8 mouse cellular contexts compared by ENCODE assay signal in genomic region chr19:4442408-4442807, GRCm38 (mm10). TPM values are rescaled to one million over a fixed set of nuclear protein-coding genes. Genes with fewer than 3 reads are reported as not detected.
DNase-seq lines count a peak whose midpoint lies in the region; ATAC-seq and TF ChIP-seq lines count a peak whose summit lies in the region.

No protein-coding gene starts in this region.

- 9% methylated on average over 3 of the region's 3 CpGs for WGBS in hindbrain, embryonic 10.5 days
- 11% methylated on average over 3 of the region's 3 CpGs for WGBS in hindbrain, embryonic 13.5 days
- WGBS in intestine, embryonic 16.5 days, result 10% methylated on average over 3 of the region's 3 CpGs
- 10% methylated on average over 3 of the region's 3 CpGs for WGBS in midbrain, postnatal 0 days

- 0 out of 2 replicates have a peak, but pooled peaks cover 3% of the 10 kb centered on the region for H3K9me3 ChIP-seq in hindbrain, embryonic 10.5 days
- no peaks in the 10 kb centered on the region for H3K9me3 ChIP-seq in hindbrain, embryonic 13.5 days
- H3K9me3 ChIP-seq in intestine, embryonic 16.5 days (ENCODE audit: control insufficient read depth, low read length), result no peaks in the 10 kb centered on the region
- H3K9me3 ChIP-seq in midbrain, postnatal 0 days (ENCODE audit: low read length), result no peaks in the 10 kb centered on the region

- no peak overlapping the region for H3K9ac ChIP-seq in hindbrain, embryonic 13.5 days
- no peak overlapping the region for H3K9ac ChIP-seq in intestine, embryonic 16.5 days (ENCODE audit: low read depth, low read length)
- H3K9ac ChIP-seq in midbrain, postnatal 0 days (replicated peaks; ENCODE audit: low read length, poor library complexity, severe bottlenecking), result no peak overlapping the region

- intact Hi-C loops in left cerebral cortex, postnatal 36 days (cut with DNase I), result loop anchor here (10.0 kb wide), 1 partner anchor 188 kb away; no protein-coding TSS in a partner anchor

- H3K27me3 ChIP-seq in hindbrain, embryonic 10.5 days (ENCODE audit: insufficient read depth, poor library complexity, severe bottlenecking), result peaks cover 32% of the 10 kb centered on the region
- peaks cover 35% of the 10 kb centered on the region for H3K27me3 ChIP-seq in hindbrain, embryonic 13.5 days
- H3K27me3 ChIP-seq in intestine, embryonic 16.5 days (replicated peaks; ENCODE audit: control insufficient read depth, insufficient read depth, low read length), result no peaks in the 10 kb centered on the region
- peaks cover 18% of the 10 kb centered on the region for H3K27me3 ChIP-seq in midbrain, postnatal 0 days (ENCODE audit: insufficient read depth, low read length)

- TF ChIP-seq POLR2A in cortical plate, adult 2 months (IDR thresholded peaks at IDR 0.05; ENCODE audit: extremely low read depth, insufficient read depth, low read length), result no peak

- peaks cover 42% of the 10 kb centered on the region for H3K4me1 ChIP-seq in hindbrain, embryonic 10.5 days (replicated peaks)
- peaks cover 19% of the 10 kb centered on the region for H3K4me1 ChIP-seq in hindbrain, embryonic 13.5 days (replicated peaks)
- H3K4me1 ChIP-seq in cortical plate, adult 2 months (ENCODE audit: control insufficient read depth, insufficient read depth, low read length), result no peaks in the 10 kb centered on the region
- H3K4me1 ChIP-seq in intestine, embryonic 16.5 days (ENCODE audit: control insufficient read depth, insufficient read depth, low read length), result peaks cover 30% of the 10 kb centered on the region
- H3K4me1 ChIP-seq in midbrain, postnatal 0 days (ENCODE audit: insufficient read depth, low read length), result peaks cover 7% of the 10 kb centered on the region; the same call in 1 of the 2 replicates

- peak; percentile 75 for DNase-seq in hindbrain, embryonic 10.5 days (ENCODE audit: low spot score)
- peak; percentile 58 to 60 for DNase-seq in gastrocnemius, adult 8-10 months (ENCODE audit: low spot score in 2 of 2)
- DNase-seq in left cerebral cortex, postnatal 36 days (ENCODE audit: low spot score in 2 of 2), result peak; percentile 56 to 57
- peak; percentile 74 for DNase-seq in midbrain, postnatal 0 days (ENCODE audit: low spot score)
- DNase-seq in spleen, postnatal 14 days (ENCODE audit: low spot score in 2 of 2), result peak; percentile 32 to 54

- peak; percentile 68 for TF ChIP-seq CTCF in cortical plate, adult 2 months (IDR thresholded peaks at IDR 0.05; ENCODE audit: extremely low read depth, insufficient read depth, low read length)
- peak; percentile 94 for TF ChIP-seq CTCF in midbrain, postnatal 0 days (IDR thresholded peaks at IDR 0.05)

- no peak for ATAC-seq in hindbrain, embryonic 13.5 days (ENCODE audit: low FRiP score)
- ATAC-seq in intestine, embryonic 16.5 days, result no peak
- no peak for ATAC-seq in midbrain, postnatal 0 days (ENCODE audit: low FRiP score)

- H3K4me3 ChIP-seq in hindbrain, embryonic 10.5 days, result no peak overlapping the region
- no peak overlapping the region for H3K4me3 ChIP-seq in hindbrain, embryonic 13.5 days
- no peak overlapping the region for H3K4me3 ChIP-seq in cortical plate, adult 2 months (ENCODE audit: insufficient read depth, low read length)
- no peak overlapping the region for H3K4me3 ChIP-seq in intestine, embryonic 16.5 days (ENCODE audit: low read length)
- H3K4me3 ChIP-seq in midbrain, postnatal 0 days (ENCODE audit: low read depth, low read length), result no peak overlapping the region

- H3K4me2 ChIP-seq in hindbrain, embryonic 13.5 days, result no peak overlapping the region
- no peak overlapping the region for H3K4me2 ChIP-seq in intestine, embryonic 16.5 days (ENCODE audit: low read depth, low read length)
- H3K4me2 ChIP-seq in midbrain, postnatal 0 days (ENCODE audit: low read depth, low read length, poor library complexity, severe bottlenecking), result no peak overlapping the region

- peak overlapping the region; percentile 66; the same call in 1 of the 2 replicates for H3K27ac ChIP-seq in hindbrain, embryonic 10.5 days
- H3K27ac ChIP-seq in hindbrain, embryonic 13.5 days, result no peak overlapping the region
- H3K27ac ChIP-seq in cortical plate, adult 2 months (ENCODE audit: insufficient read depth, low read length), result no peak overlapping the region
- H3K27ac ChIP-seq in intestine, embryonic 16.5 days (ENCODE audit: low read length), result peak overlapping the region; percentile 67; the same call in 1 of the 2 replicates
- no peak overlapping the region for H3K27ac ChIP-seq in midbrain, postnatal 0 days (ENCODE audit: low read depth, low read length)

- no peaks in the 10 kb centered on the region for H3K36me3 ChIP-seq in hindbrain, embryonic 10.5 days
- H3K36me3 ChIP-seq in hindbrain, embryonic 13.5 days, result no peaks in the 10 kb centered on the region
- no peaks in the 10 kb centered on the region for H3K36me3 ChIP-seq in intestine, embryonic 16.5 days (ENCODE audit: control insufficient read depth, insufficient read depth, low read length)
- H3K36me3 ChIP-seq in midbrain, postnatal 0 days (ENCODE audit: insufficient read depth, low read length), result no peaks in the 10 kb centered on the region

RNA-seq across cellular contexts. Expression of gene Rhod, which starts 3.2 kb away (rescaled TPM):
- polyA plus RNA-seq in hindbrain, embryonic 10.5 days (2016; fragmentation: Nextera tagmentation; extraction: Ambion mirVana), result 16.5 and 19.5 TPM in 2 replicates
- 7.0 and 7.8 TPM in 2 replicates for polyA plus RNA-seq in hindbrain, embryonic 13.5 days (2015; fragmentation: Nextera tagmentation; extraction: Ambion mirVana)
- 1.3 TPM in 2 replicates for polyA plus RNA-seq in cortical plate, adult 2 months (2012; rRNA removed)
- total RNA-seq in gastrocnemius, adult 8-10 months (2022), result under 1 TPM; 0.39 to 0.64 (median 0.55) TPM
- polyA plus RNA-seq in intestine, embryonic 16.5 days (2015; fragmentation: Nextera tagmentation; extraction: Ambion mirVana), result 24.1 and 28.2 TPM in 2 replicates
- under 1 TPM; 0.32 to 0.86 TPM for total RNA-seq in left cerebral cortex, postnatal 36 days (2021)
- 4.3 and 6.2 TPM in 2 replicates for total RNA-seq in midbrain, postnatal 0 days (2014; rRNA removed)
- polyA plus RNA-seq in midbrain, postnatal 0 days (2015; fragmentation: Nextera tagmentation; extraction: Ambion mirVana), result 2.7 and 4.5 TPM in 2 replicates

RNA-seq across cellular contexts. Expression of gene Syt12, which starts 34.8 kb away (rescaled TPM):
- polyA plus RNA-seq in hindbrain, embryonic 10.5 days (2016; fragmentation: Nextera tagmentation; extraction: Ambion mirVana), result 1.2 and 1.6 TPM in 2 replicates
- 2.9 and 3.6 TPM in 2 replicates for polyA plus RNA-seq in hindbrain, embryonic 13.5 days (2015; fragmentation: Nextera tagmentation; extraction: Ambion mirVana)
- 24.6 and 26.4 TPM in 2 replicates for polyA plus RNA-seq in cortical plate, adult 2 months (2012; rRNA removed)
- 1 to 10 TPM; 1.8 to 4.7 (median 2.2) TPM for total RNA-seq in gastrocnemius, adult 8-10 months (2022)
- 0.34 and 0.36 TPM in 2 replicates for polyA plus RNA-seq in intestine, embryonic 16.5 days (2015; fragmentation: Nextera tagmentation; extraction: Ambion mirVana)
- 10 to 100 TPM; 35.2 to 38.8 TPM for total RNA-seq in left cerebral cortex, postnatal 36 days (2021)
- 12.2 and 20.9 TPM in 2 replicates for total RNA-seq in midbrain, postnatal 0 days (2014; rRNA removed)
- polyA plus RNA-seq in midbrain, postnatal 0 days (2015; fragmentation: Nextera tagmentation; extraction: Ambion mirVana), result 7.0 and 7.6 TPM in 2 replicates

RNA-seq across cellular contexts. Expression of gene Kdm2a, which starts 44.3 kb away (rescaled TPM):
- 51.6 and 53.9 TPM in 2 replicates for polyA plus RNA-seq in hindbrain, embryonic 10.5 days (2016; fragmentation: Nextera tagmentation; extraction: Ambion mirVana)
- polyA plus RNA-seq in hindbrain, embryonic 13.5 days (2015; fragmentation: Nextera tagmentation; extraction: Ambion mirVana), result 34.6 and 36.3 TPM in 2 replicates
- 66.1 and 66.2 TPM in 2 replicates for polyA plus RNA-seq in cortical plate, adult 2 months (2012; rRNA removed)
- total RNA-seq in gastrocnemius, adult 8-10 months (2022), result 10 to 100 TPM; 30.2 to 37.7 (median 37.2) TPM
- 31.4 and 34.8 TPM in 2 replicates for polyA plus RNA-seq in intestine, embryonic 16.5 days (2015; fragmentation: Nextera tagmentation; extraction: Ambion mirVana)
- 10 to 100 TPM; 66.6 to 82.6 TPM for total RNA-seq in left cerebral cortex, postnatal 36 days (2021)
- 64.9 and 103 TPM in 2 replicates for total RNA-seq in midbrain, postnatal 0 days (2014; rRNA removed)
- 17.8 and 18.4 TPM in 2 replicates for polyA plus RNA-seq in midbrain, postnatal 0 days (2015; fragmentation: Nextera tagmentation; extraction: Ambion mirVana)

RNA-seq across cellular contexts. Expression of gene 2010003K11Rik, which starts 56.0 kb away (rescaled TPM):
- polyA plus RNA-seq in hindbrain, embryonic 10.5 days (2016; fragmentation: Nextera tagmentation; extraction: Ambion mirVana), result 0.13 TPM in 1 of 2 replicates, not detected in the other
- not detected in 2 replicates for polyA plus RNA-seq in hindbrain, embryonic 13.5 days (2015; fragmentation: Nextera tagmentation; extraction: Ambion mirVana)
- not detected in 2 replicates for polyA plus RNA-seq in cortical plate, adult 2 months (2012; rRNA removed)
- total RNA-seq in gastrocnemius, adult 8-10 months (2022), result under 1 TPM in 3 of 4 experiments, not detected in 1; 0.22 to 0.25 (median 0.24) TPM
- polyA plus RNA-seq in intestine, embryonic 16.5 days (2015; fragmentation: Nextera tagmentation; extraction: Ambion mirVana), result 21.6 and 35.7 TPM in 2 replicates
- total RNA-seq in left cerebral cortex, postnatal 36 days (2021), result not detected
- total RNA-seq in midbrain, postnatal 0 days (2014; rRNA removed), result not detected in 2 replicates
- 0.23 TPM in 1 of 2 replicates, not detected in the other for polyA plus RNA-seq in midbrain, postnatal 0 days (2015; fragmentation: Nextera tagmentation; extraction: Ambion mirVana)

Comparison
In these comparisons a context has a peak if more than half of its experiments do, and no peak if none do; other contexts are left out.
1. H3K27ac ChIP-seq: peak in hindbrain, embryonic 10.5 days (single experiment) and intestine, embryonic 16.5 days (single experiment); none in hindbrain, embryonic 13.5 days (single experiment), cortical plate, adult 2 months (single experiment) and midbrain, postnatal 0 days (single experiment).
2. Peak in every context shown above with its lines, with median percentiles within 50 percentile points of each other: DNase-seq.